Mouse (Mus musculus) ovary, postnatal 10 days (tissue): Measurements from ENCODE around the gene Dmd.

ENCODE experiments used
- DNase-seq: peaks from one replicate; pipeline ENCODE4 v3.0.0; 2022; ENCODE audit warnings: low spot score

Gene Dmd

GRCm38 (mm10) chrX:85048141-85049110 lies 2099.8 kb downstream of the Dmd start:
- peak; percentile 29 for DNase-seq

- no peak for DNase-seq
Measured at GRCm38 (mm10) chrX:85049593-85049992, 2100.9 kb downstream of the Dmd start.

- no peak for DNase-seq
Measured at GRCm38 (mm10) chrX:85073602-85074001, 2124.9 kb downstream of the Dmd start.

- no peak for DNase-seq
Measured at GRCm38 (mm10) chrX:85076845-85077244, 2128.2 kb downstream of the Dmd start.

GRCm38 (mm10) chrX:85077605-85078004 lies 2128.9 kb downstream of the Dmd start:
- DNase-seq, result no peak

GRCm38 (mm10) chrX:85079174-85079573 lies 2130.5 kb downstream of the Dmd start:
- no peak for DNase-seq

GRCm38 (mm10) chrX:85084237-85085153 lies 2135.8 kb downstream of the Dmd start:
- DNase-seq, result no peak

GRCm38 (mm10) chrX:85089506-85089905 lies 2140.8 kb downstream of the Dmd start:
- DNase-seq, result no peak

- no peak for DNase-seq
Measured at GRCm38 (mm10) chrX:85093354-85093753, 2144.7 kb downstream of the Dmd start.

GRCm38 (mm10) chrX:85098691-85099090 lies 2150.0 kb downstream of the Dmd start:
- DNase-seq, result no peak

- no peak for DNase-seq
Measured at GRCm38 (mm10) chrX:85112418-85112817, 2163.7 kb downstream of the Dmd start.

GRCm38 (mm10) chrX:85132706-85133105 lies 2184.0 kb downstream of the Dmd start:
- no peak for DNase-seq

GRCm38 (mm10) chrX:85137293-85137692 lies 2188.6 kb downstream of the Dmd start:
- no peak for DNase-seq

- DNase-seq, result no peak
Measured at GRCm38 (mm10) chrX:85171264-85171663, 2222.6 kb downstream of the Dmd start.

- no peak for DNase-seq
Measured at GRCm38 (mm10) chrX:85187565-85187964, 2238.9 kb downstream of the Dmd start.

- DNase-seq, result no peak
Measured at GRCm38 (mm10) chrX:85193856-85194255, 2245.2 kb downstream of the Dmd start.

GRCm38 (mm10) chrX:85197688-85198087 lies 2249.0 kb downstream of the Dmd start:
- no peak for DNase-seq

- DNase-seq, result no peak
Measured at GRCm38 (mm10) chrX:85199398-85199797, 2250.7 kb downstream of the Dmd start.

- DNase-seq, result no peak
Measured at GRCm38 (mm10) chrX:85207001-85207400, 2258.3 kb downstream of the Dmd start.

- DNase-seq, result no peak
Measured at GRCm38 (mm10) chrX:85226883-85227282, 2278.2 kb downstream of the Dmd start.

GRCm38 (mm10) chrX:85249379-85249778 lies 2300.7 kb downstream of the Dmd start, which contains the start of gene Fthl17a:
Gene Fthl17a (plus strand): TSS chrX:85249679.
- DNase-seq, result no peak
